Mouse (Mus musculus): ENCODE results near the gene Satb1.

Satb1 gene

GRCm38 (mm10) chr17:51832900-51833577 is at the start of gene Satb1:
Gene Satb1 (minus strand): TSS chr17:51833290.
- DNase-seq (ENCODE audit: low spot score in 2 of 2) = peak in 1 of 2 experiments; percentile 29

- DNase-seq (ENCODE audit: low spot score in 2 of 2) = no peak
These were observed 49.5 kb upstream of the Satb1 start for GRCm38 (mm10) chr17:51882566-51882965.

- no peak for DNase-seq (ENCODE audit: low spot score in 2 of 2)
These were observed 48.0 kb upstream of the Satb1 start for GRCm38 (mm10) chr17:51880895-51881622.

- no peak for DNase-seq (ENCODE audit: low spot score in 2 of 2)
These were observed 47.1 kb upstream of the Satb1 start for GRCm38 (mm10) chr17:51880221-51880620.

DNA sequence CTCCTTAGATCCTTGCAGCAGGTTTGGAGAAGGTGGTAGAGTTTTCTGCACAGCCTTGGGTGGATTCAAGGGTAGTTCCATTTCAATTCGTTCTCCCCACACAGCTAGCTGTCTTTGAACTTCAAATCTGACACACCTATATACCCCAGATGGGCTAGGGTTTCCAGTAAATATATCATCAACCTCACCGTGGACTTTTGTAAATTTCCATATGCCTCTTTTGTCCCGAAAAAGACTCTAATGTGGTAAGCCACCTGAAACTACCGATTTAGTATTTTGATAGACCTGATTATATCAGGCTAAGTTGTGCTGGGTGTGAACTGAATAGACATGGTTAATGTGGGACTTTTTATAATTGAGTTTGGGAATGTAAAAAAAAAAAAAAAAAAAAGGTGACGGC is 46.6 kb upstream of the Satb1 start:
- no peak for DNase-seq (ENCODE audit: low spot score in 2 of 2)

DNA sequence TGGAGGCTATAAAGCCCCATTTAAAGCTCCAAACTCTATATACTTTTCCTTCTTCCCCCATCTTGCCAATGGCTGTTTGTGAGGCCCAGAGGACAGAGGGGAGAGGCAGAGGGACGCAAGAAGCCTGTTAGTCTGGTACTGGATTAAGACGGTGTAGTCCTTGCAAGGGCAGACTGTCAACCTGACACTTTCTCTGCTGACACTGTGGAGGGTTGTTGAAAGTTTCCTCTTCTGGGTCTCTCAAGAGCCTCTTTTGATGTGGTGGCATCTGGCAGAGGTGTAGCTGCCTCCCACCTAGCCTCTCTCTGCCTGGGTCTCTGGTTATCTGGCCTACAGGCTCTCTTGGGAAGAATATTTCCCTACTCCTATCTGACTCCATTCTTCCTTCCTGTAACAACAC is 46.1 kb upstream of the Satb1 start:
- DNase-seq (ENCODE audit: low spot score in 2 of 2) = no peak

- DNase-seq (ENCODE audit: low spot score in 2 of 2) = no peak
These were observed 43.4 kb upstream of the Satb1 start for GRCm38 (mm10) chr17:51876471-51876870.

DNA sequence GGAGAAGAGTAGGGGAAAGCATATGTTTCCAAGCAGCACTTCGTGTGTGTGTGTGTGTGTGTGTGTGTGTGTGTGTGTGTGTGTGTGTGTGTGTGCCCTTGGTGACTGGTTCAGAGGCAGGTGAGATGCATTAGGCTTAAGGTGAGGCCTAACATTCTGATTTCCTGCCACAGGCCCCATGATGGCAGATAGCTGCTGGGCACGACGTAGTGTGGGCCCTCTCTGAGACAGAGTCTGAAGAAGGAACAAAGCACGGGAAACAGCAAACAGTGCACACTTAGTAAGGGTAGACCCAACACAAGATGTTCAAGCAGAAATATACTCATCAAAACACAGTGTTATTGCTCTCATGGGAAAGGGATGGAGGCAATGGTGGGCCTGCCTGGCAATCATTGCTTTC is 24.5 kb upstream of the Satb1 start:
- no peak for DNase-seq (ENCODE audit: low spot score in 2 of 2)

DNA sequence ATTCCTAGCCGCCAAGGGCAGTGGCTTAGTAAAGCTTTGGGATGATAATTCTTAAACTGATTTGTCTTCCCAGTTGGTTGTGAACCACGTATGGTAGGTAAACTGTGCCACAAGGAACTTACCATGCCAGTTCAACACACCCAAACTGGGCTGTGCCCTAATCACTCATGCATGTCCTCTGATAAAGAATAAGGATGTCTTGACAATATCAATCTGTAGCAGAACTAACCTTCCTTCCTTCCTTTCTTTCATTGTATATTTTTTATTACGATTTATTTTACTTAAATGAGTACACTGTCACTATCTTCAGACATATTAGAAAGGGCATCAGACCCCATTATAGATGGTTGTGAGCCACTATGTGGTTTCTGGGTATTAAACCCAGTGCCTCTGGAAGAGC is 23.2 kb upstream of the Satb1 start:
- no peak for DNase-seq (ENCODE audit: low spot score in 2 of 2)

GRCm38 (mm10) chr17:51855261-51855660 is 22.2 kb upstream of the Satb1 start:
- no peak for DNase-seq (ENCODE audit: low spot score in 2 of 2)

DNA sequence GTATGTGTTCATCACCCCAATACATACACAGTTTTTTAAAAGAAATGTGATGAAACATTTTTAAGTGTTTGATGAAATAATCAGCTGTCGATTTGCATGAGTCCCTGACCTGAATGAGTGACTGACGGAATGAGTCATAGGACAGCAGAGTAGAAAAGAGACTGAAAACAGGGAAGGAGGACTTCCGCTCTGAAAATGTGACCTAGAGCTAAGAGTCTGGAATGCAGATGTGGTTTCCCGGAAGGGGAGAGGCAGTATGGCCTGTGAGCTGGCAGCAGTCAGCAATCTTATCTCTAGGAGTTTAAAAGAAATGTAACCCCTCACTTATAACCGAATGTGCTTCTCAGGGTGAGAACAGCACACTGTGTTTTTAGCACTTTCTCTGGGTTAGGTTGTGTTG is 20.9 kb upstream of the Satb1 start:
- no peak for DNase-seq (ENCODE audit: low spot score in 2 of 2)

DNA sequence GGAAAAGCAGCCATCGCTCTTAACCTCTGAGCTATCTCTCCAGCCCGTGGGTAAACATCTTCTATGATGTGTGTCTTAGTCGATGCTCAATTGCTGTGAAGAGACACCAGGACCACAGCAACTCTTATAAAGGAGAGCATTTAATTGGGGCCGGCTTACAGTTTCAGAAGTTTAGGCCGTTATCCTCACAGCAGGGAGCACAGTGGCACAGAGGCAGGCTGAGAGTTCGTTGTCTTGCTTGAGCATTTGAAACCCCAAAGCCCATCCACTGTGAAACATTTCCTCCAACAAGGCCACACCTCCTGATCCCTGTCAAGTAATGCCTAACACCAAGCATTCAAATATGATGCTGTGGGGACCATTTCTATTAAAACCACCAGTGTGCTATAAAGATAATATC is 7.5 kb upstream of the Satb1 start:
- no peak for DNase-seq (ENCODE audit: low spot score in 2 of 2)

GRCm38 (mm10) chr17:51839484-51839883 is 6.4 kb upstream of the Satb1 start:
- DNase-seq (ENCODE audit: low spot score in 2 of 2) = no peak

GRCm38 (mm10) chr17:51836901-51837300 is 3.8 kb upstream of the Satb1 start:
- DNase-seq (ENCODE audit: low spot score in 2 of 2) = no peak

GRCm38 (mm10) chr17:51836243-51836642 is 3.2 kb upstream of the Satb1 start:
- no peak for DNase-seq (ENCODE audit: low spot score in 2 of 2)

- DNase-seq (ENCODE audit: low spot score in 2 of 2) = peak in 1 of 2 experiments; percentile 26
These were observed 680 bp upstream of the Satb1 start for GRCm38 (mm10) chr17:51833578-51834361.

DNA sequence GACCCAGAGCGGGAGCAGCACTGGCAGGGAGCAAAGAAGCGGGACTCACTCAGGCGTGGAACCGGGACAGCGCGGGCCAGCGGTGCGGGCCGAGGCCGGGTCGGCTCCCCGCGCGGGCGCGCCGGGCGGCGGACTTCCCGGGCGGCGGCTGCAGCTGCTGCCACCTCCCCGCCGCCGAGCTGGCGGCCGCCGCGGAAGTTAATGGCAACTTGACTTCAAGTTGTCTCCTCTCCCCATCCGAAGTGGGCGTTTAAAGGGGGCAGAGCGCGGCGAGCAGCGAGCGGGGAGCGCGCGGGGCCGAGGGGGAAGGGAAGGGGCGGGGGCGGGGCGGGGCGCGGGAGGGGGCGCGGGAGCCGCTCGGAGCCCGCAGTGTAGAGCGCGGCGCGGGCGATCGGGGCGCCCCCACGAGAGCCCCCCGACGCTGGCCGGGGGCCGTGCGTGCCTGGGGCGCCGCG is 642 bp downstream of the Satb1 start:
- no peak for DNase-seq (ENCODE audit: low spot score in 2 of 2)

DNA sequence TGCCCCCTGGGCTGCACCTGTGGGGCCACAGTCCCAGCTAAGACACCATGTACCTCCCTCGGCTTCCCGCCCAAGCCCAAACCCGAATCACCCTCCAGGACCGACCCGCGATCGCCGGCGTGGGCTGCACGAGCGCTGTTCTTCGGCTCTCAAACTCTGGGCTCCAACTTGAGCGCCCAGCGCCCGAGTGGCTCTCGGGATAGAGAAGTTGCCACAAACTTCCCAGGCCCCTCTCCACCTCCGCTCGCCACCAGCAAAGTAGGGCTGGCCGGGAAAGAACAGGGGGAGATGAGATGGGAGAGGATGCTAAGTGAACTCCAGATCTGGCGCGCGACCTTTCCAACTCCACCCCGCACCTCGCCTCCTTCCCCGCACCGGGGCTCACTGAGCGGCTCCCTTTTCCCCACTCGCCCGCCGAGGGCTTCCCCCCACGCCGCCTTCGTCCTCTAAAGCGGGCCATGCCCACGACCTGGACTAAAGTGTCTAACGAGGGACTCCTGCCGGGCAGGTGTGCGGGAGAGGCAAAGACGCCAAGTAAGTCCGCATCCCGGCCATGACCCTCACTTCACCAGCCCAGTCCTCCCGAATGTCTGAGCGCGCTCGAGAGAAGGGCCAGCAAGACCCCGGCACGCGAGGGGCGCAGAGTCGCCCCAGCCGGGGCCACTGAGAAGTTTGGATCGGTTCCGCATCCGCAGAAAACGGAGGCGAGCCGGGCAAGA is 1.2 kb downstream of the Satb1 start:
- DNase-seq (ENCODE audit: low spot score in 2 of 2) = no peak

DNA sequence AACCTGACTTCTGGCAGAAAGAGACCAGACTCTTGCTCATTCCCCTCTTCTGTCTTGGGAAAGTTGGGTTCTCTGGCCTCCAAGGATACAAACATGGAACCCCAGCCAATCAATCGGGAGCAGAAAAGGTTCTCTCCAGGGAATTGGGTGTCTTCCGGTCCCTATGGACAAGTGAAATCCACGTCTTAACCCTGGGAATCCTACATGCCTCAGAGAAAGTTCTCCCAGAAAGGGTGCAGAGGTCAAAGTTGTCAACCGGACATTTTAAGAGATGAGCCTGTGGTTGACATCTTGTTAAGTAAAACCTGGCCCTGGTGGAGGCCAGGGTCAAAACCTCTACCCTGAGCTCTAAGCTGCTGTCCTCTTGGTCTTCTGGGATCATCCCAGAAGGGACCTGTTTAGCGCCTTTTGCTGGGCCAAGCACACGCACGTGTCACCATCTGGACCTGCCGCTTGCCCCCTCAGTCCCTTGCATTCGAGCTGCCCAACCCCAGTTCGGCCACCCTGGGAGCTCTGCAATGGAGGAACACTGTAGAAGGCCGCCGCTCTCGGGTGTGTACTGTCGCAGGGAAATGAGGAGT is 1.9 kb downstream of the Satb1 start:
- DNase-seq (ENCODE audit: low spot score in 2 of 2) = no peak

- DNase-seq (ENCODE audit: low spot score in 2 of 2) = no peak
These were observed 3.7 kb downstream of the Satb1 start for GRCm38 (mm10) chr17:51829436-51829835.

GRCm38 (mm10) chr17:51827922-51828410 is 5.1 kb downstream of the Satb1 start:
- DNase-seq (ENCODE audit: low spot score in 2 of 2) = no peak
